Mouse (Mus musculus) forebrain, embryonic 10.5 days (tissue): Measurements from ENCODE around the gene Rab33b. TPM values are rescaled to one million over a fixed set of nuclear protein-coding genes. Genes with fewer than 3 reads are reported as not detected.

Experiments used
- polyA plus RNA-seq: library from polyadenylated mRNA; unstranded; fragments of >200 nt; fragmentation: Nextera tagmentation; extraction: Ambion mirVana; gene quantifications from 2 replicates; pipeline ENCODE4 v1.2.1, GENCODE M21; 2016

Rab33b gene
- polyA plus RNA-seq, 1 experiment from 2014 or later, result 13.5 TPM

Other genes with a start within 250 kb of the Rab33b start
- 41.6 and 44.2 TPM in 2 replicates for gene Elf2, start 143.3 kb upstream of the Rab33b start, polyA plus RNA-seq
- 8.4 and 12.8 TPM in 2 replicates for gene Mgarp, start 87.2 kb upstream of the Rab33b start, polyA plus RNA-seq
- 642 and 667 TPM in 2 replicates for gene Ndufc1, start 74.9 kb upstream of the Rab33b start, polyA plus RNA-seq
- gene Naa15, start 68.8 kb upstream of the Rab33b start, polyA plus RNA-seq, result 68.3 and 68.6 TPM in 2 replicates
- gene Setd7, start 77.0 kb downstream of the Rab33b start, polyA plus RNA-seq, result 5.0 TPM in 2 replicates
- 0.67 TPM in 1 of 2 replicates, not detected in the other for gene Mgst2, start 176.4 kb downstream of the Rab33b start, polyA plus RNA-seq